Mouse (Mus musculus) neural tube, embryonic 15.5 days (tissue): ENCODE measurements around the gene Ctcf. TPM values are rescaled to one million over a fixed set of nuclear protein-coding genes. Genes with fewer than 3 reads are reported as not detected.

Experiments used
- ATAC-seq: fragments of 200-750 bp; cut with Nextera tagmentation; 2 replicates; pipeline ENCODE4 v1.8.0; 2017; ENCODE audit warnings: mild to moderate bottlenecking, moderate TSS enrichment, moderate library complexity; ENCODE audit not compliant: low FRiP score
- H3K27ac ChIP-seq: fragments of 300-500 bp; sonication (generic); replicated peaks from 2 replicates; pipeline ENCODE4 v1.5.1; 2015; ENCODE audit warnings: mild to moderate bottlenecking, inconsistent platforms
- H3K27me3 ChIP-seq: fragments of 300-500 bp; sonication (generic); replicated peaks from 2 replicates; pipeline ENCODE4 v1.6.1; 2015; ENCODE audit warnings: inconsistent platforms
- H3K36me3 ChIP-seq: fragments of 300-500 bp; sonication (generic); 2 replicates; pipeline ENCODE4 v1.6.1; 2015; ENCODE audit warnings: inconsistent platforms
- H3K4me1 ChIP-seq: fragments of 300-500 bp; sonication (generic); 2 replicates; pipeline ENCODE4 v1.6.1; 2015; ENCODE audit warnings: inconsistent platforms
- H3K4me2 ChIP-seq: fragments of 300-500 bp; sonication (generic); 2 replicates; pipeline ENCODE4 v1.6.1; 2015; ENCODE audit warnings: inconsistent platforms, mild to moderate bottlenecking, moderate library complexity
- H3K4me3 ChIP-seq: fragments of 300-500 bp; sonication (generic); replicated peaks from 2 replicates; pipeline ENCODE4 v1.5.1; 2015; ENCODE audit warnings: mild to moderate bottlenecking, inconsistent platforms
- H3K9ac ChIP-seq: fragments of 300-500 bp; sonication (generic); replicated peaks from 2 replicates; pipeline ENCODE4 v1.6.1; 2015; ENCODE audit warnings: mild to moderate bottlenecking, inconsistent platforms
- H3K9me3 ChIP-seq: fragments of 300-500 bp; sonication (generic); replicated peaks from 2 replicates; pipeline ENCODE4 v1.6.1; 2016; ENCODE audit warnings: inconsistent platforms
- WGBS: fragments of 180-500 bp; shearing (Covaris S2); methylation state at CpG from one replicate; pipeline ENCODE4 v1.1.7; 2015; ENCODE audit warnings: mixed read lengths; 5-methylcytosine and 5-hydroxymethylcytosine counted together
- polyA plus RNA-seq: library from polyadenylated mRNA; unstranded; fragments of >200 nt; fragmentation: Nextera tagmentation; extraction: Ambion mirVana; gene quantifications from 2 replicates; pipeline ENCODE4 v1.2.1, GENCODE M21; 2015

The Ctcf gene
- polyA plus RNA-seq, 1 experiment from 2014 or later, result 87.0 TPM

DNA sequence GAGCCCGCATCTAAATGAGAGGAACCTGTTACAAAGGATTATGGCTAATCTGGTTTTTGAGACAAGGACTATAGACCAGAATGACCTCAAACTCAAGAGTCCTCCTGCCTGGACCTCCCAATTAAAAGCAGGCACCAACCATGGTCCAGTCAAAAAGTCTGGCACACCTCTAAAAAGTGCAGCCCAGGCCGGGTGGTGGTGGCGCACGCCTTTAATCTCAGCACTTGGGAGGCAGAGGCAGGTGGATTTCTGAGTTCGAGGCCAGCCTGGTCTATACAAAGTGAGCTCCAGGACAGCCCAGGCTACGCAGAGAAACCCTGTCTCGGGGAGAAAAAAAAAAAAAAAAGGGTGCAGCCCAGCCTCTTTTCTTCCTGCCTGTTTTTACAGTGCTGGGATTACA is 49.0 kb downstream of the Ctcf start:
- no peaks in the 10 kb centered on the region for H3K9me3 ChIP-seq
- no peaks in the 10 kb centered on the region for H3K27me3 ChIP-seq
- no peak overlapping the region for H3K27ac ChIP-seq
- no peak overlapping the region for H3K9ac ChIP-seq
- peaks cover 33% of the 10 kb centered on the region for H3K36me3 ChIP-seq
- ATAC-seq, result no peak
- no peak overlapping the region for H3K4me2 ChIP-seq
- 78% methylated on average over 7 of the region's 7 CpGs for WGBS
- H3K4me1 ChIP-seq, result 0 out of 2 replicates have a peak, but pooled peaks cover 6% of the 10 kb centered on the region
- H3K4me3 ChIP-seq, result no peak overlapping the region

DNA sequence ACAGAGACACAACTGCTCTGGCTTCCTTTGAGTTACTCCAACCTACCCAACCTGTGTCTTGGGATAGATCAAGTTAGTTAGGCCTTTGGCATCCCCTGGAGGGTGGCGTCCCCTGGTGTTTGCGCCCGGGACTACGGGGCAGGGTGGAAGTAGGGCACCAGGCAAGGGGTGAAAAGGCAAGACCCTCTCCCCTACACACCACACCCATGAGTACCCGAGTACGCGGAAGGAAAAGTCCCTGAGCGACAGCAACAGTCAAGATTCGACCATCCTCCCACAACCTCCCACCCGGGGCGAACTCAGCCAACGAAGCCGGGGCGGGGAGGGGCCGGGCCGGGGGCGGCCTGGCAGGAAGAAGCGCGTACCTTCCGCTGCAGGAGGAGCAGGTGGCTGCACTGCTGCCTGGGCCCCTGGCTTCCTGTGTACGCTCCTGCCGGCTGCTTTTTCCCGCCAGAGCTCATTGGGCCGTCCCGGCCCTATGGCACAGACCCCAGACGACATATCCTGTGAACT is 49.5 kb downstream of the Ctcf start, which contains the start of gene Carmil2:
Gene Carmil2, plus strand, starts transcription at position 479 of the 513 bp plus-strand sequence.
- WGBS, result 16% methylated on average over 26 of the region's 26 CpGs
- peaks cover 28% of the 10 kb centered on the region for H3K36me3 ChIP-seq
- H3K27me3 ChIP-seq, result no peaks in the 10 kb centered on the region
- H3K4me2 ChIP-seq, result peak within 1 kb of the TSS; percentile 34
- 0 out of 2 replicates have a peak, but pooled peaks cover 6% of the 10 kb centered on the region for H3K4me1 ChIP-seq
- H3K4me3 ChIP-seq, result no peak within 1 kb of the TSS
- no peak within 1 kb of the TSS for H3K27ac ChIP-seq
- no peaks in the 10 kb centered on the region for H3K9me3 ChIP-seq
- no peak within 1 kb of the TSS for H3K9ac ChIP-seq
- ATAC-seq, result no peak; the same call in 1 of the 2 replicates

DNA sequence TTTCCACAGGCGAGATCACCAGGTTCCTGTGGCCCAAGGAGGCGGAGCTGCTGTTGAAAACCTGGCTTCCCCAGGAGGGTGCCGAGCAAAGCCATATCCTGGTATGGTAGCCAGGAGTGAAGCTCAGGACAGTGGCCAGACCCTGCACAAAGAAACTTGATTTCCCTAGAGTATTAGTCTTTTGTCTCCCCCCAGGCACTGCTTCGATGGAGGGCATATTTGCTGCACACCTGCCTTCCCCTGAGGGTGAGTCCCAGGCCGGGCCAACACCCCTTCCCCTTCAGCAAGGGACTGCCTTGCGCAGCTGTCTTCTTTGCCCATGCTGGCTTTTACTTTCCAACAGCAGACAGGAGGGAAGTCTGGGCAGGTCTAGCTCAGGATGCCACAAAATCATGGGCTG is 50.2 kb downstream of the Ctcf start:
- Histone ChIP-seq H3K4me1 (0 out of 2 replicates have a peak, but pooled peaks cover 6% of the 10 kb centered on the region), H3K36me3 (peaks cover 21% of the 10 kb centered on the region), H3K27me3 (no peaks in the 10 kb centered on the region), H3K9ac (no peak overlapping the region), H3K4me3 (no peak overlapping the region), H3K4me2 (no peak overlapping the region), H3K9me3 (no peaks in the 10 kb centered on the region), H3K27ac (no peak overlapping the region)
- no peak for ATAC-seq
- WGBS, result 68% methylated on average over 6 of the region's 6 CpGs

DNA sequence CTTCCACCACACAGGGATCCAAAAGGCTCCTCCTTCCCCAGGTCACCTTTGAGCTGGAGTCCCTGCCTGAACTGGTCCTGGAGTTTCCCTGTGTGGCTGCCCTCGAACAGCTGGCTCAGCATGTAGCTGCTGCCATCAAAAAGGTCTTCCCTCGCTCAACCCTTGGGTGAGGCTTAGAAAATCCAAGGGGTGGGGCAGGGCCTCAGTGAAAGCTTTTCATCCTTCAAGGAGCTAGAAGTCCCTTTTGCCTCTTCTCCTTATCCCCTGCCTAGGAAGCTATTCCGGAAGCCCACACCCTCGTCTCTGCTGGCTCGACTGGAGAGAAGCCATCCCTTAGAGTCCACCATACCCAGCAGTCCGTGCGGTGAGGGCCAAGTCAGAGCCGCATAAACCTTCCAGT is 51.1 kb downstream of the Ctcf start:
- no peaks in the 10 kb centered on the region for H3K9me3 ChIP-seq
- no peak overlapping the region for H3K27ac ChIP-seq
- ATAC-seq, result no peak
- H3K4me1 ChIP-seq, result 0 out of 2 replicates have a peak, but pooled peaks cover 6% of the 10 kb centered on the region
- H3K36me3 ChIP-seq, result peaks cover 13% of the 10 kb centered on the region
- H3K4me3 ChIP-seq, result no peak overlapping the region
- no peak overlapping the region for H3K4me2 ChIP-seq
- no peaks in the 10 kb centered on the region for H3K27me3 ChIP-seq
- WGBS, result 72% methylated on average over 8 of the region's 8 CpGs
- H3K9ac ChIP-seq, result no peak overlapping the region

DNA sequence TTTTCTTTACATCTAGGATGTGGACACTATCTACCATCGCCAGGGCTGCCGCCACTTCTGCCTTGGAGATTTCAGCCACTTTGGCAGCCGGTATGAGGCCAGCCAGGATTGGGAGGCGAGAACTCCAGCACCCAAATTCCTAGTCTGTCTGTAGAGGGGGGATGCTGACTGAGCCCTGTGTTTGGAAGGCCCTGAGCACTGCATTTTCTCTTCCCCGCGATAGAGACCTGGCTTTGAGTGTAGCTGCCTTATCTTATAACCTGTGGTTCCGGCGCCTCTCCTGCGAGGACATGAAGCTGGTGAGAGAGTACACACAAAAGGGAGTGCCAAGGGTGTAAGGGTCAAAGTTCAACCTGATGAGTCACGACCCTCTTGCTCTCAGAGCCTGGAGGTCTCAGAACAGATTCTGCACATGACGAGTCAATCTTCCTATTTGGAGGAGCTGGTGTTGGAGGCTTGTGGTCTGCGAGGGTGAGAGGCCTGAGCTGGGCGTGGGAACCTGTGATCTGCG is 51.9 kb downstream of the Ctcf start:
- H3K27ac ChIP-seq, result no peak overlapping the region
- 82% methylated on average over 14 of the region's 14 CpGs for WGBS
- H3K4me3 ChIP-seq, result no peak overlapping the region
- H3K27me3 ChIP-seq, result no peaks in the 10 kb centered on the region
- H3K9me3 ChIP-seq, result no peaks in the 10 kb centered on the region
- no peak overlapping the region for H3K4me2 ChIP-seq
- H3K4me1 ChIP-seq, result 0 out of 2 replicates have a peak, but pooled peaks cover 7% of the 10 kb centered on the region
- H3K9ac ChIP-seq, result no peak overlapping the region
- peaks cover 6% of the 10 kb centered on the region for H3K36me3 ChIP-seq
- ATAC-seq, result no peak

DNA sequence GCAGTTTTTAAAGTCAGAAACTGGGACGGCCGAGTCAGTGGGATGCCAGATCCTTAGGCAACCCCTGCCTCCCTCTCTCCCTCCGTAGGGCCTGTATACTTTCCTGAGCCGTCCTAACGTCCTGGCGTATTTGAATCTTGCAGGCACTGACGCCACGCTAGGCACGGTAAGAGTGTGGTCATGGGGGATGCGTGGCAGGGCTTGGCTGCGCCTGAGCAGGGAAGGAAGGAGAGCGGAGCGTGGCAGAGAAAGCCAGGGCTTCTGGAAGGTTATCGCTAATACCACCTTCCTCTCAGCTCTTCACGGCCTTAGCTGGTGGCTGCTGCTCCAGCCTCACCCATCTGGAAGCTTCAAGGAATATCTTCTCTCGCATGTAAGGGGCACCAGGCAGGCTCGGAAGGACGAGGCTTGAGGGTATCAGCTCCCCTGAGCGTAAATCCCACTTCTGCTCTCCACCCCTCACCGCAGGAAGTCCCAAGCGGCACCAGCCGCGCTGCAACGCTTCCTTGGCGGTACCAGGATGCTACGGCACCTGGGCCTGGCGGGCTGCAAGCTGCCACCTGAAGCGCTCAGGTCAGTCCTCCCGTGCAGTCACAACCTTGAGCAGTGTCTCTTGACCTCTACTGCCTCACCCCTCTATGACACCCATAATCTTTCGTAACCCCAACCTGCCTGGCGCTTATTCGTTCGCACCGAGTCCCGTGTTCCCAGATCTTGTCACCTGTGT is 53.1 kb downstream of the Ctcf start:
- Histone ChIP-seq H3K9me3 (no peaks in the 10 kb centered on the region), H3K27me3 (no peaks in the 10 kb centered on the region), H3K4me2 (no peak overlapping the region), H3K36me3 (no peaks in the 10 kb centered on the region), H3K9ac (no peak overlapping the region), H3K4me3 (no peak overlapping the region), H3K4me1 (peaks cover 17% of the 10 kb centered on the region), H3K27ac (no peak overlapping the region)
- 69% methylated on average over 35 of the region's 35 CpGs for WGBS
- ATAC-seq, result no peak

DNA sequence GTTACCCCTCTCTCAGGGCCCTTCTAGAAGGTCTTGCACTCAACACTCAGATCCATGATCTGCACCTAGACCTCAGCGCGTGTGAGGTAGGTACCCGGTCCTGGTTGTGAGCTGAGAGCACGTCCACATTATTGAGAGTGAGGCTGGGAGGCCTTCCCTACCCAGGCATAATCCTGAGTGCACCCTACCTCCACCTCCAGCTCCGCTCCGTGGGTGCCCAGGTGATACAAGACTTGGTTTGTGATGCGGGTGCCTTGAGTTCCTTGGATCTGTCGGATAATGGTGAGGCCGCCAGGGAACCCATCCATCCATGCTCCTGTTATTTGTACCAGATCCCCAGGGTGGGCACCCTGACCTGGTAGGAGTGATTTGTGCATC is 53.6 kb downstream of the Ctcf start:
- Histone ChIP-seq H3K36me3 (no peaks in the 10 kb centered on the region), H3K27me3 (no peaks in the 10 kb centered on the region), H3K4me3 (no peak overlapping the region), H3K4me1 (peaks cover 22% of the 10 kb centered on the region), H3K4me2 (no peak overlapping the region), H3K9me3 (no peaks in the 10 kb centered on the region), H3K9ac (no peak overlapping the region), H3K27ac (no peak overlapping the region)
- no peak for ATAC-seq
- 92% methylated on average over 9 of the region's 9 CpGs for WGBS

DNA sequence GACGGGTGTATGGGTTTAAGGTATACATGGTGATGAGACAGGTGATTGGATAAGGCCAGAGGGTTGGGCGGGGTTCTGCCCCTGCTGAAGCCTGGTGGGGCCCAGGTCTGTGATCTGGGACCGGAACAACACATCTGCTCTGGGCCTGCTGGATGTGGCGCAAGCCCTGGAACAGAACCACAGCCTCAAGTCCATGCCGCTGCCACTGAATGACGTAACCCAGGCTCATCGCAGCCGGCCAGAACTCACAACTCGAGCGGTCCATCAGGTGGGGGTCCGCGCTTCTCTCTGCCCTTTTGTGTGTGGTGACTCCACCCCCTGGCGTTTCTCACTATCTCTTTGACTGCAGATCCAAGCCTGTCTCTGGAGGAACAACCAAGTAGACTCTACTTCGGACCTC is 54.6 kb downstream of the Ctcf start:
- H3K27ac ChIP-seq, result no peak overlapping the region
- H3K4me3 ChIP-seq, result no peak overlapping the region
- H3K27me3 ChIP-seq, result no peaks in the 10 kb centered on the region
- no peak overlapping the region for H3K4me2 ChIP-seq
- H3K4me1 ChIP-seq, result peaks cover 27% of the 10 kb centered on the region
- H3K36me3 ChIP-seq, result 0 out of 2 replicates have a peak, but pooled peaks cover under 1% of the 10 kb centered on the region
- no peaks in the 10 kb centered on the region for H3K9me3 ChIP-seq
- no peak for ATAC-seq
- WGBS, result 89% methylated on average over 14 of the region's 14 CpGs
- no peak overlapping the region for H3K9ac ChIP-seq

DNA sequence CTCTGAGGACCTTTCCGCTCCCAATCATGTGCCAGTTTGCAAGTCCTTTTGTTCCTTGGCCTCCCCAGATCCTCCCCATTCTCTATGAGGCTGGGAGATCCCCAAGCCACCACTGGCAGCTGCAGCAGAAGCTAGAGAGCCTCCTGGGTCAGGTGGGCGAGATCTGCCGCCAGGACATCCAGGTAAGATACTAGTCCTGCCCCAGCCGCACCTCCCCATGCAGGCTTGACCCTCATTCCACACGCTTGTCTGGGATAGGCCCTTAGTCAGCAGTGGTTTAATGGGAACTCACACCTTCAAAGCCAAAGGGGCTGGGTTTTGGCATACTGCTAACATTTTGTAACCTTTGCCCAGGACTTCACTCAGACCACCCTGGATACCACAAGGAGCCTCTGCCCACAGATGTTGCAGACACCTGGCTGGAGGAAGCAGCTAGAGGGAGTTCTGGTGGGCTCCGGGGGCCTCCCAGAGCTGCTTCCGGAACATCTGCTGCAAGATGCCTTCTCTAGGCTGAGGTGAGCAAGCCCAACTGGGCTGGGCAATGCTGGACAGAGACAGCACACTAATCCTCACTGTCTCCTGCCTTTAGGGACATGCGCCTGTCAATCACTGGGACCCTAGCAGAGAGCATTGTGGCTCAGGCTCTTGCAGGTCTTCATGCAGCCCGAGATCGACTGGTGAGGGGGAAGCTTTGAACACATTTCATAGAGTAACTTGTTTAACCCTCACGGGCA is 56.2 kb downstream of the Ctcf start:
- 0 out of 2 replicates have a peak overlapping the region, but pooled peaks have one; percentile 93 for H3K27ac ChIP-seq
- H3K4me3 ChIP-seq, result no peak overlapping the region
- no peak overlapping the region for H3K9ac ChIP-seq
- H3K4me2 ChIP-seq, result no peak overlapping the region
- peaks cover 34% of the 10 kb centered on the region for H3K4me1 ChIP-seq
- peaks cover 17% of the 10 kb centered on the region for H3K36me3 ChIP-seq
- no peak for ATAC-seq
- WGBS, result 97% methylated on average over 11 of the region's 11 CpGs
- no peaks in the 10 kb centered on the region for H3K9me3 ChIP-seq
- no peaks in the 10 kb centered on the region for H3K27me3 ChIP-seq

DNA sequence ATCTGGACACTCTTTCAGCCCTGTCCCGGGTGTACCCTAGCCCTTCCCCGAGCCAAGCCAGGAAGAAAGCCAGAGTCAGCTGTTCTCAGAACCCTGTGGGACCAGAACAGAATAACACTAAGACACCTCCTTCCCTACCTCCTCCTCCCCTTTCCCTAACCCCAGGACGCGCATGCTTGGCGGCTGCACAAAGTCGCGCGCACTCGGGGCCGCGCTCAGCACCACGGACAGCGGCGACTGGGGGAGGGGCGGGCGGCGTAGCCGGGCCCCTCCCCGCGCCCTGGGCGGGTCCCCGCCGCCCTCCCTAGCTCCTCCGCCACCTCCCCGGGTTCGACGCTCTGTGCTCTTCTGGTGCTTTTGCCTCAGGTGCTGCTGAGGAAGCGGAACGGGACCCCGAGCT is 57.3 kb downstream of the Ctcf start:
- peaks cover 34% of the 10 kb centered on the region for H3K4me1 ChIP-seq
- H3K9ac ChIP-seq, result peak overlapping the region; percentile 82
- H3K9me3 ChIP-seq, result no peaks in the 10 kb centered on the region
- no peaks in the 10 kb centered on the region for H3K27me3 ChIP-seq
- ATAC-seq, result peak; percentile 85
- peak overlapping the region; percentile 93 for H3K27ac ChIP-seq
- WGBS, result 3% methylated on average over 30 of the region's 30 CpGs
- peak overlapping the region; percentile 85 for H3K4me2 ChIP-seq
- H3K4me3 ChIP-seq, result peak overlapping the region; percentile 72
- H3K36me3 ChIP-seq, result peaks cover 27% of the 10 kb centered on the region

DNA sequence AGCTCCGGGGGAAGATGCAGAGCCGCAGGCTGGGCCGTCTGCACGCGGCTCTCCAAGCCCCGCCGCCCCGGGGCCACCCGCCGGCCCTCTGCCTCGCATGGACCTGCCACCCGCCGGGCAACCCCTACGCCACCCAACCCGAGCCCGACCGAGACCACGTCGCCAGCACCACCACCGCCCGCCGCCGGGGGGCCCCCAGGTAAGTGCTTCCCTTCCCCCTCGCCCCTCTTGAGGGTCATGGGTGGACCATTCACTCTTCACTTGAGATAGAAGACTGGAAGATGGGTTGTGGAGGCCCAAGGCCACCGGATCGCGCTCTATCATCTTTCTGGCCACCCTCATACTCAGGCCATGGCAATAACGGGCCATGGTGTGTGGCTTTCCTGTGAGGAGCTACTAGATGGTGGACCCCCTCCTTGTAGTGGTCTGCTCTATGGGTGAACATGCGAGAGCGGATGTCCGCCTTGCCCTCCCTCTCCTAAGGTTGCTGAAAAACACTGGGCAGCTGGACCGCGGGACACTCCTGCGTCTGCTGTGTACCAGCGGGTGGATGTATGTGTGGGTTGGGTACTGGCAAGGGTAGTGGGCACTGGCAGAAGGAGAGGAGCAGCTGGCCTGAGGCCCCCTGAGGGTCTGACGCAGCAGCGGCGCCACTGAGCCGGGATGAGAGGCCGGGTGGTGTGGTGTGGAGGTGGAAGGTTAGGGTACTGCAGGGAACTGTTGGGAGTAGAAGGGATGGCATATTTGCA is 57.9 kb downstream of the Ctcf start:
- Histone ChIP-seq H3K4me1 (peaks cover 34% of the 10 kb centered on the region), H3K36me3 (peaks cover 29% of the 10 kb centered on the region), H3K4me2 (peak overlapping the region; percentile 85), H3K4me3 (peak overlapping the region; percentile 72), H3K27ac (peak overlapping the region; percentile 93), H3K27me3 (no peaks in the 10 kb centered on the region), H3K9me3 (no peaks in the 10 kb centered on the region), H3K9ac (peak overlapping the region; percentile 82)
- WGBS, result 10% methylated on average over 40 of the region's 40 CpGs
- peak; percentile 67 for ATAC-seq
